Mouse (Mus musculus): ENCODE results near the gene Sgtb.

DNA sequence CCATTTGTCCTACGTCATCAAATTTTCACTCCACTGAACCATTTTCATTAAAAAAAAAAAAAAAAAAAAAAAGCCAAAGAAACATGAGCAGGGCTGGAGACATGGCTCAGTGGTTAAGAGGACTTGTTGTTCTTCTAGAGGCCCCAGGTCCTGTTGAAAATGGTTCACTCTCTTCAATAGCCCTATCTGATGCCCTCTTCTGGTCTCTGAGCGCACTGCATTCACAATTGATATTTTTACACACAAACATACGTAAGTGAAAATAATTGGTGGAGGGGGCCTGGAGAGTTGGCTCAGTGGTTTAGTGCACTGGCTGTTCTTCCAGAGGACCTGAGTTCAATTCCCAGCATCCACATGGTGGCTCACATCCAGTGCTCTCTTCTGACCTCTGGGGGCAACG is 4.2 kb downstream of the Sgtb start:
- TF ChIP-seq POLR2A (IDR thresholded peaks at IDR 0.05; ENCODE audit: borderline replicate concordance, insufficient read depth, low read length) (no peak), CTCF (IDR thresholded peaks at IDR 0.05; ENCODE audit: borderline replicate concordance, insufficient read depth, low read depth, low read length) (no peak)
